Mouse (Mus musculus) gastrocnemius, postnatal 25 days (tissue): ENCODE results near the gene Gpr137b. TPM values are rescaled to one million over a fixed set of nuclear protein-coding genes. Genes with fewer than 3 reads are reported as not detected.
"Not testable (repeated sequence)": the region's sequence is repeated elsewhere in the genome, so short reads cannot be mapped to it uniquely, and the experiment has no call there.

ENCODE experiments used
- DNase-seq: peaks from one replicate; pipeline ENCODE4 v3.0.0; 2022
- long read RNA-seq, 2 experiments: library from polyadenylated mRNA; stranded (forward); transcript quantifications; one replicate each; pipeline ENCODE4 v2.0.0; 2021
- total RNA-seq, 2 experiments: library from RNA; stranded (reverse); gene quantifications; 1 replicate in 1 of 2; 2 replicates in 1 of 2; pipeline ENCODE4 v1.2.3; 2021

Gpr137b gene
- total RNA-seq, result 1 to 10 TPM; 3.6 to 4.3 TPM
- long read RNA-seq, experiment 1, partial matches to known transcripts, result 0 of 2 reads
- long read RNA-seq, experiment 1, other reads (novel, unspliced or antisense), result 0 of 2 reads
- long read RNA-seq, experiment 2, partial matches to known transcripts, result 0 of 4 reads
- long read RNA-seq, experiment 2, other reads (novel, unspliced or antisense), result 0 of 4 reads

DNA sequence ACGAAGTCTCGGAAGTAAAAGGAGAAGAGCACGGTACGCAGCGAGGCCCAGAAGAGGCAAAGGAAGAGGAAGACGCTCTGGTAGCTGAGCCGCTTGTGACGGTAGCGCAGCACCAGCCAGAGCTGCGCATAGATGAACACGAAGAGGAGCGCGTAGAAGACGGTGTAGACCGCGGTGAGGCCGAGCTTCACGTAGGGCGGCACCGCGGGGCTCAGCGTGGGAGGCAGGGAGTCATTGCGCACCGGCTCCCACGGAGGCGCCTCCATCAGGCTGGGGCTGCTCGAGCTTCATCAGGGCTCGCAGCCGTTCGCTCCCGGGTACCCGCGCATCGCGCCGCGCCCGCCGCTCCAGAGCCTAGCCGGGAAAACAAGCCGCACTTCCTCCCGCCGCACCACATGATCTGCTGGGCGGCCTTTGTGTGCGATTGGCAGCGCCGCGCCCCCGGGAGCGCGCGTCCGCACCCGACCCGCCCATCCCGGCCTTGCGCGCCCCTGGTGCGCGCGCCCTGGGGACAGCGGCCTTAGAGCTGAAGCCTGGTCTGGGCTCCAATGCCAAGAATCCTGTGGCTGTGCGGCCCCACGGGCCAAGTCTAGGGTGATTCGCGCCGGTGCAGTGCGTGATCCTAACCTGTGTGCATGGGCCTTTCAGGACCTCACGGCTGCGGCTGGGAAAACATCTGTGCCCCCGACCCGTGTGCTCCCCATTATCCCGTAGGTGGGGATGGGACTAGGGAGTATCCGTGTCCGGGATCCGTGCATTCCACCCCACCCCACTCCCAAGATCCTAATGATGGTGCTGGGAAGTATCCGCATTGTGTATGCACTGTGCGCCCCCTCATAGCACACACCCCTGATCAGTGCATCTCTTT lies at the start of gene Gpr137b:
TSS of gene Gpr137b (minus strand) at position 787 of the 868 bp plus-strand sequence.
- DNase-seq, result peak; percentile 53

DNA sequence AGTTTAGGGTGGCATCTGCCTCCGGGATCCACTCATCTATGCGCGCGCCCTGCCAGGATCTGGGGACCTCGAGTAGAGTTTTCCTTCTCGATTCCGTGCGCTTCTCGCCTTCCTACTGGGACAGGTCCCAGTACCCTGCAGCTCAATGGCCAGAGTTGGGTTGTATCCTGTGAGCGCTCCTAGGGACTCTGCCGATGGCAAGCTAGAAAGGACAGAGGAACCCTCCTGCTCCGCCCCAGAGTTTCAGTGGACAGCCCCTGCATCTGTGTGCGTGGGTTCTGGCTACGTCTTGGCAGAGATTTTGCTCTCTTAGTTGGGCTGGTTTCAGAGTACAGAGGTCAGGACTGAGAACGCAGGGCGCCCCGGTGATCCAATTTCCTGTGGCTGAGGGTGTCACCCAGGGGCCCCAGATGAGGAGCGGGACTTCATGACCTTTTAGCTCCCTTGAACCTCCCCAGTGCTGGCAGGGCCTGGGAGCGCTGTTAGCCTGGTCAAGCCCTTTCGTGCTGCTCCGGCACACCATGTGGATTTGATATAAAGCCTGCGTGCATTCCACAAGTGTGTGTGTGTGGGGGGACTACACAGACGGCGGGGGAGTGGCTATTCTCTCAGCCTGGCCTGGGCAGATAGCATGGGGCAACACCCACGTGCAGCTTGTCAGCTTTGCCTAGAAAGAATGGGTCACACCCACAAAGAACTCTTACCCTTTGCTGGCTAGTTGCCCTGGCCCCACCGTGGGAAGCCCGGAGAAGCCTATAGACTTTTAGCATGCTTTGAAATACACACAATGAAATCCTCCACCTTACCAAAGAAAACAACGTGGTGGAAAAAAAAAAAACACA lies 44.5 kb upstream of the Gpr137b start:
- DNase-seq, result peak; percentile 13

DNA sequence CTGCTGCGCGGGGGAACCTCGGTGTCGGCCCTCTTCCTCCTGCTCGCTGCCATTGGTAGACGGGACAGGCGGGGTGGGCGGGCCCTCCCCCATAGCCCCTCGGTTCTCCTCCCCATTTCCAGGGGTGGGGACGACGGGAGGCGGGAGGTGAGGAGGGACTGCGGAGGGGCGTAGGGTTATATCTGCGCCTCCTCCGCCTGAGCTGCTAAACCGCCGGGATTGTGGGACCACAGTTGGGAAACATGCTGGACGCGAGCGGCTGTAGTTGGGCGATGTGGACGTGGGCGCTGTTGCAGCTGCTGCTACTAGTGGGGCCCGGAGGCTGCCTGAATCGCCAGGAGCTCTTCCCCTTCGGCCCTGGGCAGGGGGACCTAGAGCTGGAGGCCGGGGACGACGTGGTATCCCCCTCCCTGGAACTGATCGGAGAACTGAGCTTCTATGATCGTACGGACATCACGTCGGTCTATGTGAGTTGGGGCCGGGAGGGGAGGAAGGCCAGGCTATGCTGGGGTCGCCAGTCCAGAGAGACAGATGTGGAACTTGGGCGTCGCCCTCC lies 43.7 kb upstream of the Gpr137b start, which contains the start of gene Nid1:
TSS of gene Nid1 (plus strand) at position 92 of the 556 bp plus-strand sequence.
- DNase-seq, result peak; percentile 50

DNA sequence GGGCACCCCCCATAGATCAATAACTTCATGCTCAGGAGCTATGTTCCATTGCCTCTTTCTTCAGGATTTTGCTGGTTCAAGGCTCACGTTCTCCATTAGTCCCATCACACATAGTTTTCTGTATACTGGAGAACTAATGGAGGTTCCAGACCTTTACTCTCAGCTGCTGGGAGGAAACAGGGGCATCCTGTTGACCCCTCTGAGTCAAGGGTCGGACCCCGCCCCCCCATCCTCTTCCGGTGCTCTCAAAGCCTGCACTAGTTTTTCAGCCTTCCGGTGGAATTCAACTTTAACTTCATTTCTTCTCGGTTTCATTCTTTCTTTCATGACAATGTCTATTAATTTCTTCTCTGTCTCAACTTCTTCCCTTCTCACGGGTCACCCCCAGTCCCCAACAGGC lies 42.3 kb upstream of the Gpr137b start:
- DNase-seq, result not testable (repeated sequence)

DNA sequence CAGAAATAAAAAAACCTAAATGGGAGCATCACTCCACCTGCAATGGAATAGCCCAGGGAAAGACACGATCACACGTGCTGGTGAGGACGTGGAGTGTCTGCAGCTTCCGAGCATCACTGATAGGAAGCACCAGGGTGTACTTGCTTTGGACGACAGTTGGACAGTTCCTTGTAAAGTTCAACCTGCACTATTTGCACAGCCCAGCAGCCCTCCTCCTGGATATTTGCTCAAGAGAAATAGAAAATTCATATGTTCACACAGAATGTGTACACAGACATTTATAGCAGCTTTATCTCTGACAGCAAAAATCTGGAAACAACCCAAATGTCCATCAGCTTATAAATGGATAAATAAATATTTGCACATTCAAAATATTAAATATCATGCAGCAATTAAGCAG lies 29.5 kb upstream of the Gpr137b start:
- DNase-seq, result not testable (repeated sequence)

DNA sequence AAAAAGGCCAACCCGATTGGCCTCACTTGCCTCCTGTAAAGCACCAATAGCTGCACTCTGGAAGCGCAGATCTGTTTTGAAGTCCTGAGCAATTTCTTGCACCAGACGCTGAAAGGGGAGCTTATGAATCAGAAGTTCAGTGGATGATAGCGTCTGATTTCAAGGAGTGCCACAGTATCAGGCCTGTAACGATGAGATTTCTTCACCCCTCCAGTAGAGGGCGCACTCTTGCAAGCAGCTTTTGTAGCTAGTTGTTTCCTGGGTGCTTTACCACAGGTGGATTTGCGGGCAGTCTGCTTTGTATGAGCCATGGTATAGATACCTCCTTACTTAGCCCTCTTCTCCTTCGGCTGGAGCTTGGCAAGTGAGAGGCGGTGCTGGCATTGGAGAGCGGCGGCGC lies 25.0 kb upstream of the Gpr137b start:
- DNase-seq, result not testable (repeated sequence)

DNA sequence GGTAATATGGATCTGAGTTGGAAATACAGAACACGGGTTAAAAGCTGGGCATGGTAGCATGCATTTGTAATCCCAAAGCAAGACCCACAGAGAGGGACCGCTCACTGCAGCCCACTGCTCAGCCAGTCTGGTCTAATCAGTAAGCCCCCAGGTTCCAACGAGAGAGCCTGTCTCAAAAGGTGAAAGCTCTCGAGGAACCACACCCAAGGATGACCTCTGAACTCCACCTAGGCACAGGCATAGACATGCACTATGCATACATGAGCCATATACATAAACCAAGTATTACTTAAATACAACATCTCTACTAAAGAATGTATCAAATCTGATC lies 22.2 kb upstream of the Gpr137b start:
- DNase-seq, result not testable (repeated sequence)

DNA sequence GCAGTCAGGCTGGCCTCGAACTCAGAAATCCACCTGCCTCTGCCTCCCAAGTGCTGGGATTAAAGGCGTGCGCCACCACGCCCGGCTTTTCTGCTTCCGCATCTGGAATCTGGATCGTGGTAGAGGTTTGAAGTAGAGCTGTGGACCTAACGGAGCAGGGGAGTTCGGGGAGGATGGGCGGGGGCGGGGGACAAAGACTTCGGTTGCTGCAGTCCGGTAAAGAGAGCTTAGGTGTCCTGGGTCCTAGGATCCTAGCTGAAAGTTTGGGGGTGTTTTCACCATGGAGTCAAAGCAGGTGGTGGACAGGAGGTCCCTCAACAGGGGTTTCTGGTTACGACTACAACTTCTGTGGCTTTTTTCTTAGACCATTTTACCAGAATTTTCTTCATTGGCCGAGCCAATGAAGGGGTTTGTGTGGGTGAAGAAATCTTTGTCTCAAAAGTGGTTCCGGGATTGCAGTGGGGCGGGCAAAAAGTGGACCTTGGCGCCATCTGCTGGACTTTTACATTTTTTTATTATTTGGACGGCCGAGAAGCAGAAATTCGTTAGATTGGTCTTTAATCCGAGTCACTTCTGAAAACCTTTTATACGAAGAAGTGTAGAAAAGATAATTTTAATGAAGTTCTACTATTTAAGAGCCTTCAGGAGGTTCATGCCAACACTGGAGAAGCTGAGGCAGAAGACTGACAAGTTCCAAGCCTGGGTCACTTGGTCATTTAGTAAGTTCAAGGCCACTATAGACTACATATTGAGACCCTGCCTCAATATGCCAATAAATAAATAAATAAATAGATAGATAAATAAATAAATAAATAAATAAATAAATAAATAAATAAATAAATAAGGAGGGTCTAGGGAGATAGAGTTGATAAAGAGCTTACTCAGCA lies 21.5 kb upstream of the Gpr137b start:
- DNase-seq, result not testable (repeated sequence)

DNA sequence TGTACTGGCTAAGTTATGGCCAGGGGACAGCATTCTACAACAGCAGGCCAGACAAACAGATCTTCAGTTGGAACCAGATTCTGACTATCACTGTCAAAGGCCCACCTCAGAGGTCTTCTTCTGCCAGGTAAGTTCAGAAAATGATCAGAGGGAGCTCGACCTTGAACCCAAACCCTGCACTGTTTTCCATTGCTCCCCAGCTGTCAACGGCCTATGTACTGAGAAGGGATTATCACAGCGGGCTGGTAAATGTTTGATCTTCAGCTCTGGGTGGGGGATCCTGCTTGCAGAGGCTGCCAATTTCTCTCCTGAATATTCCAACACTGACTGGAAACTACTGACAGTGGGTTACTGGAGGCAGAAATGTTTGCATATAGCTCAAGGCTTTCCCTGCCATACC lies 20.4 kb upstream of the Gpr137b start:
- no peak for DNase-seq

DNA sequence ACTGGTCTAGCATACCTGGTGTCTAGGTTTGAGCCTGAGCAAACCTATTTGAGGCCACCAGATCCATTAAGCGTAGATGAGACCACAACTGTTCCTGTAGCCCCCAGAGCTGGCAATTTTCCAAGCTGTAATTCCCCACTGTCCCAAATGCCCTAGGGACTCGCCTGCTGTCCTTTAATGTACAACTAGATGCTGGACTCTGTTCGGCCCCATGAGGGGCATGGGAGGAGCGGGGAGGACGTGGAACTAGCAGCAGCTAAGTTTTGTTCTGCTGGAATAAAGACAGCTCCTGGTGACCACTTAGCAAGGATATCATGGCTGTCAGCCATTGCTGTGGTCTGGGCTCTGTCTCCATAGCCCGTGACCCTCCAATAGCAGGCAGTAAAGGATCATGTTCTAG lies 11.7 kb upstream of the Gpr137b start:
- not testable (repeated sequence) for DNase-seq

DNA sequence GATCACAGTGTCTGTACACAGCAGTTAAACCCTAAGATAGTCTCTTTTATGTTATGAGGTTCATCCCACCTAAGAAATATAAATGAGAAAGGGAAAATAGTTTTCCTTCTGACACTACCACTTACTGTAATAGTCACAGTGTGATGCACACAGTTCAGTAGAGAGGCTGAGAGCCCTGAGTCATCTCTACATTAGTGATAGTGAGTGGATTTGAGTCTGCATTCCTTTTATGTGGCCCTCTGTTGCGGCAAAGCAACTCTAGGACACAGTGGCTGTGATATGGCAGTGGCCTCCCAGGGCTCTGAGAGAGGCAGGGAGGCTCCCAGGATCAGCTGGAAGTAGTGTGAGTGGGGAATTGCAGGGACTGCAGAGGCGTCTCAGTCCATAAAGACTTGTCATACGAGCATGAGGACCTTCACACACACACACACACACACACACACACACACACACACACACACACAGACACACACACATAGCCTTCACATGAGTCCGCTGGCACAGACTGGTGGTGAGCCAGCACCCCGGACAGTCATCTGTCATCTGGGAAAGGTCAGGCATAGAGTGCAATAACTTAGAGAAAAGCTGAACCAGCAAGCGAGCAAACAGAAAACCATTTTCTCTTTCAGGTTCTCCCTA lies 10.8 kb upstream of the Gpr137b start:
- DNase-seq, result not testable (repeated sequence)

DNA sequence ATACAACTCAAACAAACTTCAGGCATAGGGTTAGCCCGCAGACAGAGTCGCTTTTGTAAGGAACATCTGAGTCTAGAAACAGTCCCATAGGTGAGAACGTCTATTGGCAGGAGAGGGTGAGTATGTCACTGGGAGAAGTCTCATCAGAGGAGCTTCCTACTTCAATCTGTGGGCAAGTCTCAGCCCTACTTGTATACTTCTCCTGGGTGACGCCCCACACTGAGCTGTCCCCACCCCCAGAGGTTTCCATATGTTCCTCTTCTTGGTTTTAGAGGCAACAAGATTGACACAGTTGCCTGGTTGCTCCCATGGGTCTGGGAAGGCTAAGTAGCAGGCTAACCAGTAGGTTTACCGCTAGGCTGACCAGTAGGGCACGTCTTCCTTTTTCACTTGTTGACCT lies 10.0 kb upstream of the Gpr137b start:
- DNase-seq, result not testable (repeated sequence)

DNA sequence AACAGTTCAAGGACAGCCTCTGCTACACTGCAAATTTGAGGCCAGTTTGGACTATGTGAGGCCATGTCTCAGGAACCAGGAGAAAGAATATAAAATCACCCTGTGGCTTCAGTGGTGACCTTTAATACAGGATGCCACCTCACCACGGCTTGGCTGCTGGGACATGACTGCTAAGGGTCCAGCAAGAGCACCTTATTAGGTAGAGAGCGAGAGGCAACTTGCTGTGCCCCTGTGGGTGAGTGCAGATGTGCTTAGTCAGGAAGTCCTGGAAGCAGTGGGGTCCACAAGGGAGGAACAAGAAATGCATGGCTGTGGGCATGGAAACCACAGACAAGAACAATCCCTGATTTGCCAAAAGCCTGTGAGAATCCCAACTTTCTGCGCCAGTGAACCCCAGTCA lies 9.6 kb upstream of the Gpr137b start:
- DNase-seq, result not testable (repeated sequence)

DNA sequence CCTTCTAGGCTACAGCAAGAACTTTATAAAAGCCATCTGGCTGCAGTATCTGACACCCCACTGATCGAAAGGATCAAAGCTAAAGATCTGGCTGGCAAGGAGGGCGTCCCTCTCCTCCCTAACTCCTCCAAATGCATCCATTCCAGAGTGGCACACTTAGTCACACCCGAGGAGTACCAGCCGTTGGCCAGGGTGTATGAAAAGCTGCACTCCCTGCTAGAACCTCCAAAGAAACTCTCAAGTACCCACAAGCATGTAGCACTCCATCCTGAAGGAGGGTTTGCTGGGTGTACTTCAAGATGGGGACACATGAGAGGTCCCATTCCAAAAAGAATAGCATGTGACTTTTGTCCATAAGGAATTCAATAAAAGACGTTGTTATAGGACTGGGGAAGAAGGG lies 9.0 kb upstream of the Gpr137b start:
- not testable (repeated sequence) for DNase-seq

DNA sequence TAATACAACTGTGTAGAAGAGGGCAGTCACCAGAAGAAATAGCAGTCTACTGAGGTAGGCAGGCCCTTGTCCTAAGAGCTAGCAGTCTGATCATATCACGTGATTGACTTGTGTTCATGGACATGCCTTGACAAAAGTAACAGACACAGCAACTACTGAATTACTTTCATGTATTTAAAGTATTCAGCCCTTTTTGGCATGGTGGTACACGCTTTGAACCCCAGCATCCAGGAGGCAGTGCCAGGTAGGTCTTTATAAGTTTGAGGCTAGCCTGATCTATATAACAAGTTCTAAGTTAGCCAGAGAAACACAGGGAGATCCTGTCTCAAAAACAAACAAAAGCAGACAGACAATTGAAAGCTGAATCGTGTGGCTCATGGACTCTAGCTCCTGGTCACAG lies 7.0 kb upstream of the Gpr137b start:
- DNase-seq, result not testable (repeated sequence)

DNA sequence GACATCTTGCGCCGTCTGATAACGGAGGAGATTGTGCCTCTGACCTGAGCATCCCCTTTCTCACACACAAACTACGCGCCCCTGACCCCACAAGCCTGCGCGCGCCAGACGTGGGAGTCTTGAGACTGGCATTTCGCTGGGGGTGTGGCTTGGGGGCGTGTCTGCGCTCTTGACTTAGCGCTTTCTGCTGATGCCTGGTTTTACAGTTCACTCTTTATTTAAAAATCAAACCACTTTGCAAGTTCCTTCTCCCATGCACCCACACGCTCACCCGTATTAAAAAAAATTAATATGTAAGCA lies 232 bp upstream of the Gpr137b start:
- DNase-seq, result not testable (repeated sequence)

DNA sequence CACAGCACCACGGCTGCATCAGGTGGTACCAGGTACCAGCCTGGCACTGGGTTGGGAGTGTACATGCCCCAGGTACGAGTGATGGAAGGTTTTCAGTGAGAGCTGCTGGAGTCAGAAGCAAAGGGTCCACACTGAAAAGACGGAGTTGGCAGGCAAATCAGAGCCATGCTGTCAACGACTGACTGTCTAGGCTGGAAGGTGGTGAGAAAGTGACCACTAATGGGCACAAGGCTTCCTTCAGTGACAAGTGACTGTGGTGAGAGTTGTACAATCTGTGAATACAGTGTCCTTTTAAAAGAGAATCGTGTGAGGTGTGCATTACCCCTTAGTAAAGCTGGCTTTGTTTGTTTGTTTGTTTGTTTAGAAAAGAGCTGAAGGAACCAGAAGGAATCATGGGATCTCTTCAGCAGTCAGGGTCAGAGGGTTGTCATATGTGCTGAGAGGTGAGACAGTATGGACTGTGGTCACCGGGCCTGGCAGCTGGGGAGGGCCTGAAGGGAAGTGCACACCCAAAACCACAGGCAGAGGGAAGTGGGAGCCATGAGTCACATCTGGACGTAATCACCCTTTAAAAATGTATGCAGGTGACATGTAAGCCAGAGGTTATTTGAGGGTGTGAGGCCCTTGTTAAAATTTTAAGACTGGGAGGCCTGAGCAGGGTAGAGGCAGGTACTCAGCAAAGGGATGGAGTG lies 15.5 kb downstream of the Gpr137b start:
- not testable (repeated sequence) for DNase-seq

DNA sequence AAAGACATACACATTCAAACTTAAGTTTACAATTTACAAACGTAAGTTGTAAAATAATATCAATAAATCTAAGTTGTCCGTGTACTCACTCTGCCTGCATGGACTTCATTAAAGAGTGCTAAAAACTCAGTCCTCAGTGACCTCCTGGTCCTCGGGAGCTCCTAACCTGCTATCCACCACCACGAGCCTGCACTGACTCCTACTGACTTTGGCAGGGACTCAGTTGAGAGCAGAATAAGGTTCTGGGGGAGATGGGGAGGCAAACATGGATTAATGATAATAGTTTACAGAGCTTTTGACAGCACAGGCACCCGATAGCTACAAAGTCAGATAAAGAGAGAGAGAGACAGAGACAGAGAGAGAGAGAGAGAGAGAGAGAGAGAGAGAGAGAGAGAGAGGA lies 16.6 kb downstream of the Gpr137b start:
- no peak for DNase-seq

DNA sequence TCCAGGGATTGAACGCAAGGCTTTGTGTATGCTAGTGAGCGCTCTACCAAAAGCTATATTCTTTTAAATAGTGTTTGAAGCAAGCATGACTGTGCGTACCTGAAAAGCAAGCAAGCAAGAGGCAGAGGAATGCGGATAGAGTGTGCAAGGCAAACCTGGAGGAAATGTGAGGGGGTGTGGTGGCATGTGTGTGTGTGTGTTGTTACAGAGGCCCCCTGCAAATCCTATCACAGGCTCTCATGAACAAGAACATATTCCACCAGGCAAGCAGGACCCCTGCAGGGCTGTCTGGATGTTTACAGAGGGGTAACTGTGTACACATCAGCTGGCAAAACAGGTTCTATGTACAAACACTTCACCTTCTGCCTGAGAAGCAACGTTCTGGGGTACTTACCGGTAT lies 19.8 kb downstream of the Gpr137b start:
- not testable (repeated sequence) for DNase-seq

DNA sequence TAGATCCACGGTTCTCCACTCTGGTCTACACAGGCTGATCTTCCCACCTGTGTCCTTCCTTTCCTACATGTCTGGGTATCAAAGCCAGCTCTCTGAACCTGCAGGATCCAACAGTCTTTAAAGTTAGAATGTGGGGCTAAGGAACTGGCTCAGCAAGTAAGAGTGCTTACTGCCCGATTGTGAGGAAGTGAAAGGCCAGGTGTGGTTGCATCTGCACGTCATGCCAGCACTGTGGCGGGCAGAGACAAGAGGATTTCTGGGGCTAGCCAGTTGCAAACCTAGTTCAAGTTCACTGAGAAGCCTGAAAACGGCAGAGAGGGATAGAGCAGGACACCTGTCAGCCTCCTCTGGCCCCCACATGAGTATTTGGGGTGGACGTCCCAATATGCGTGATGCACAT lies 22.4 kb downstream of the Gpr137b start:
- DNase-seq, result not testable (repeated sequence)
